Mouse (Mus musculus) liver, embryonic 14.5 days (tissue): ENCODE data around the gene Acad8. TPM values are rescaled to one million over a fixed set of nuclear protein-coding genes. Genes with fewer than 3 reads are reported as not detected.

Experiments used
- ATAC-seq: fragments of 200-750 bp; cut with Nextera tagmentation; 2 replicates; pipeline ENCODE4 v1.8.0; 2017; ENCODE audit warnings: moderate number of reproducible peaks, mild to moderate bottlenecking, moderate library complexity; ENCODE audit not compliant: insufficient read depth
- DNase-seq, 3 experiments: peaks; one replicate each; pipeline ENCODE4 v3.0.0-alpha.2; 2012 to 2013; ENCODE audit warnings: low read depth in 3 of 3, low spot score in 3 of 3
- H3K27ac ChIP-seq: fragments of 300-500 bp; sonication (generic); 2 replicates; pipeline ENCODE4 v1.5.1; 2014; ENCODE audit warnings: moderate library complexity, mild to moderate bottlenecking, control low read depth, inconsistent platforms
- H3K27me3 ChIP-seq: fragments of 300-500 bp; sonication (generic); 2 replicates; pipeline ENCODE4 v1.6.1; 2014; ENCODE audit warnings: mild to moderate bottlenecking, low read length, moderate library complexity; ENCODE audit not compliant: control insufficient read depth, insufficient read depth
- H3K36me3 ChIP-seq: fragments of 300-500 bp; sonication (generic); replicated peaks from 2 replicates; pipeline ENCODE4 v1.6.1; 2014; ENCODE audit warnings: low read depth; ENCODE audit not compliant: control insufficient read depth, insufficient read depth
- H3K4me1 ChIP-seq, 2 experiments: fragments of 200-500 bp in 1 of 2; fragments of 300-500 bp in 1 of 2; sonication (generic) in 1 of 2; replicated peaks; 2 replicates each; pipeline ENCODE4 v1.6.1; 2012 to 2014; ENCODE audit warnings: antibody characterized with exemption in 1 of 2, inconsistent platforms in 1 of 2, low read length in 1 of 2; ENCODE audit not compliant: control insufficient read depth in 2 of 2, insufficient read depth in 2 of 2
- H3K4me2 ChIP-seq: fragments of 300-500 bp; sonication (generic); 2 replicates; pipeline ENCODE4 v1.6.1; 2014; ENCODE audit warnings: low read depth, mild to moderate bottlenecking, control low read depth, moderate library complexity
- H3K4me3 ChIP-seq, 2 experiments: fragments of 200-500 bp in 1 of 2; fragments of 300-500 bp in 1 of 2; sonication (generic) in 1 of 2; 2 replicates each; pipeline ENCODE4 v1.5.1; 2012 to 2014; ENCODE audit warnings: low read depth in 2 of 2, low read length in 2 of 2, mild to moderate bottlenecking in 2 of 2, control low read depth in 1 of 2, inconsistent platforms in 1 of 2, moderate library complexity in 1 of 2; ENCODE audit not compliant: insufficient read depth in 1 of 2
- H3K9ac ChIP-seq: fragments of 300-500 bp; sonication (generic); replicated peaks from 2 replicates; pipeline ENCODE4 v1.6.1; 2014; ENCODE audit warnings: mild to moderate bottlenecking, control low read depth, moderate library complexity
- H3K9me3 ChIP-seq: fragments of 300-500 bp; sonication (generic); 2 replicates; pipeline ENCODE4 v1.6.1; 2016; ENCODE audit warnings: low read length, mixed read lengths; ENCODE audit not compliant: control insufficient read depth
- CTCF ChIP-seq: IDR thresholded peaks from 2 replicates; pipeline ENCODE4 v1.5.1; 2016; ENCODE audit warnings: antibody characterized with exemption, low read depth, control low read depth
- EP300 ChIP-seq: IDR thresholded peaks from 2 replicates; pipeline ENCODE4 v1.6.1; 2016; ENCODE audit warnings: antibody characterized with exemption, low read depth
- WGBS: fragments of 180-500 bp; shearing (Covaris S2); extraction: QIAGEN DNeasy Blood & Tissue Kit; methylation state at CpG from one replicate; pipeline ENCODE4 v1.1.7; 2014; ENCODE audit not compliant: insufficient replicate concordance; 5-methylcytosine and 5-hydroxymethylcytosine counted together
- polyA plus RNA-seq, 2 experiments: library from polyadenylated mRNA; depleted of rRNA in 1 of 2; stranded (reverse) in 1 of 2; unstranded in 1 of 2; fragments of >200 nt; fragmentation: Nextera tagmentation in 1 of 2; extraction: Ambion mirVana in 1 of 2; gene quantifications; 2 replicates each; pipeline versions ENCODE4 v1.2.1 to v1.2.3; 2012 to 2014

Acad8 gene
- polyA plus RNA-seq, 2 experiments: 8.1 to 8.7 TPM

GRCm38 (mm10) chr9:26985668-26986277, 13.6 kb downstream of the Acad8 start:
- Histone ChIP-seq H3K4me1 (no peaks in the 10 kb centered on the region), H3K27ac (no peak overlapping the region), H3K36me3 (no peaks in the 10 kb centered on the region; the same call in 1 of the 2 replicates), H3K4me2 (no peak overlapping the region), H3K9ac (no peak overlapping the region), H3K27me3 (no peaks in the 10 kb centered on the region), H3K4me3 (no peak overlapping the region), H3K9me3 (no peaks in the 10 kb centered on the region)
- TF ChIP-seq CTCF (no peak), EP300 (no peak)
- ATAC-seq (no peak), DNase-seq (no peak)
- WGBS: 61% methylated on average over 6 of the region's 6 CpGs

DNA sequence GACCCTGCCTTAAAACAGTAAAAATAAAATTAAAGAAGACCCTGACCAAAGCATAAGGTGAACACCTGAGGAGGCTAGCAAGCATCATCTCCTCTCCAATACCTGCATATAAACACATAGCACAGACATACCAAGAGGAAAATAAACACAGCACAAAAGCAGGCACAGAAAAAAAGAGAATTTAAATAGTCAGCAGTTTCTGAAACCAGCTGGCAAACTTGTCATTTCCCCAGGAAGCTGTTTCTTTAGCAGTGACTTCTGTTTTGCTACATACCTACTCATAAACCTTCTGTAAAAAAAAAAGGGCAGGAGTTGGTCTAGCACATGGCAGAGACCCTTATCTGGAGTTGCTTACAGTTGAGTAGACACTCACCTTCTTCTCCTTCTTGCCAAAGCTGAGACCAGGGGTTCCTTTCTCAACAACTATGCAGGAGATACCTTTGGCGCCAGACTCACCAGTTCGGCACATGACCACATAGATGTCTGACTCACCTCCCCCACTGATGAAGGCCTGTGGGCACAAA, 14.2 kb downstream of the Acad8 start:
- TF ChIP-seq EP300: no peak
- no peak for TF ChIP-seq CTCF
- H3K9ac ChIP-seq: no peak overlapping the region
- DNase-seq (no peak), ATAC-seq (no peak)
- no peaks in the 10 kb centered on the region for H3K27me3 ChIP-seq
- no peaks in the 10 kb centered on the region; the same call in none of the 2 replicates for H3K36me3 ChIP-seq
- no peaks in the 10 kb centered on the region for H3K9me3 ChIP-seq
- H3K27ac ChIP-seq: no peak overlapping the region
- 81% methylated on average over 2 of the region's 2 CpGs for WGBS
- no peak overlapping the region for H3K4me2 ChIP-seq
- H3K4me1 ChIP-seq: no peaks in the 10 kb centered on the region
- no peak overlapping the region for H3K4me3 ChIP-seq

DNA sequence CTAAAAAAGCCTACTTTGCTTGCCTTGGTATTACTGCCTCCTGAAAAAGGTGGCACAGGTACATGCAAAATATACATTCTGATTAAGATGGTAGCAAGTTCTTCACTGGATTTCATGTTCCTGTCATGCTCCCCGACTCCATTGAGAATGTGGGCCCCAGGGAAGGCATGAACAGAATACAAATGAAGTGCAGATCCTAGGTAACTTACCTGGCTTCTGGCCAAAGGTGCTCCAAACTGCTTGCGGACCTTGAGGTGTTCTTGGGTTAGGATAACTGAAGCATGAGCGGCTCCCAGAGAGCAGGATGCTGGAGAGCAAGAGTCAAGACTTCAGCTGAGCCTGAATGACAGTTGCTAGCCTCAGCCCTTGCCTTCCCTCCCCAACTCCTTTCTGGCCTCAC, 20.6 kb downstream of the Acad8 start:
- DNase-seq (no peak), ATAC-seq (no peak)
- Histone ChIP-seq H3K27me3 (no peaks in the 10 kb centered on the region), H3K27ac (no peak overlapping the region), H3K4me3 (no peak overlapping the region), H3K4me2 (no peak overlapping the region), H3K36me3 (no peaks in the 10 kb centered on the region; the same call in none of the 2 replicates), H3K4me1 (no peaks in the 10 kb centered on the region), H3K9me3 (no peaks in the 10 kb centered on the region), H3K9ac (no peak overlapping the region)
- WGBS: 73% methylated on average over 3 of the region's 3 CpGs
- TF ChIP-seq CTCF (no peak), EP300 (no peak)

GRCm38 (mm10) chr9:26977754-26978153, 21.6 kb downstream of the Acad8 start:
- 78% methylated on average over 9 of the region's 9 CpGs for WGBS
- no peak overlapping the region for H3K4me3 ChIP-seq
- DNase-seq (no peak), ATAC-seq (no peak)
- H3K9me3 ChIP-seq: no peaks in the 10 kb centered on the region
- H3K4me2 ChIP-seq: no peak overlapping the region
- H3K9ac ChIP-seq: no peak overlapping the region
- no peak overlapping the region for H3K27ac ChIP-seq
- no peak for TF ChIP-seq CTCF
- TF ChIP-seq EP300: no peak
- H3K4me1 ChIP-seq: no peaks in the 10 kb centered on the region
- H3K27me3 ChIP-seq: no peaks in the 10 kb centered on the region
- no peaks in the 10 kb centered on the region; the same call in none of the 2 replicates for H3K36me3 ChIP-seq

DNA sequence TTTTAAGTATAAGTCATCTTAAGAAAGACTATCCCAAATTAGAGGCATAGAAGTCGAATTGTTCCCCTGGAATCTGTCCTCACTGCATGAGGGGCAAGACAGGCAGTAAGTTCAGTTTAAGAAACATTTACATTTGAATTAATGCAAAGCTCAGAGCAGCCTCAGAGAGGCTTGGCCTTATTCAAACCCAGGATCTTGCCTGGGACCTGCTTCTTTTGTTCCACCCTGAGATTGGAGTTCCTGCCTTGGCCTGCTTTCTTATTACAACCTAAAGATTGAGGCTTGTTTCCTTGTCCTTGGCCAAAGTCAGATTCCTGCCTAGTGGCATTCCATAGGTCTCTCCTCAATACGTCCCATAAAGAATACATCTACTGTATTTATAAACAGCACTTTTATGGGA, 51.6 kb downstream of the Acad8 start:
- 43% methylated on average over 2 of the region's 2 CpGs for WGBS
- Histone ChIP-seq H3K9ac (no peak overlapping the region), H3K36me3 (no peaks in the 10 kb centered on the region), H3K27ac (no peak overlapping the region), H3K4me1 (no peaks in the 10 kb centered on the region), H3K9me3 (no peaks in the 10 kb centered on the region), H3K4me2 (no peak overlapping the region), H3K27me3 (no peaks in the 10 kb centered on the region), H3K4me3 (no peak overlapping the region)
- no peak for TF ChIP-seq EP300
- DNase-seq (no peak), ATAC-seq (no peak)
